Mouse (Mus musculus): ENCODE measurements at regions not wholly inside any gene's neighbourhood (a gene's known extent, or its start where the extent isn't known, plus 50 kb on each side); places are given as distances from the start of the nearest gene placed in this dataset.

DNA sequence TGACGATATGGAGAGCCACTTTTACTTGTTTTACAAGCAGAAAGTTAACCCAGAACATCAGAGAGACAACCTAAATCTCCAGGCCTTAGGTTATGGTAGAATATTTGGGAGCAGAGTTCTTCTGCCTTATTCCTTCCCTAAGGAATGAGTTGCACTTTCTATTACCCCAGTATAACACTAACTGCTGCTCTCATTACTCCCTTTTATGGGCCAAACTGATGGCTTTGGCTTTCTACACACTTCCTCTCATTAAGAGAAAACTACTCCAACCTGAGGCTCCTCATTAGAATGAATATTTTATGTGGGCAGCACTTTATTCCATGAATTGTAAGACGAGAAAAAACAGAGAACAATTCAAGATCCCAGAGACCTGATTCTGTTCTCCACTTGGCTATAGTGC is 289.0 kb upstream of the Tnc start:
- no peak overlapping the region for H3K4me3 ChIP-seq
- H3K27ac ChIP-seq, result no peak overlapping the region
- no peaks in the 10 kb centered on the region for H3K27me3 ChIP-seq (ENCODE audit: insufficient read depth, poor library complexity, severe bottlenecking)
- 67% methylated on average over 2 of the region's 2 CpGs for WGBS
- H3K36me3 ChIP-seq, result no peaks in the 10 kb centered on the region
- no peaks in the 10 kb centered on the region for H3K4me1 ChIP-seq
- no peaks in the 10 kb centered on the region for H3K9me3 ChIP-seq
- DNase-seq (ENCODE audit: low spot score), result no peak

DNA sequence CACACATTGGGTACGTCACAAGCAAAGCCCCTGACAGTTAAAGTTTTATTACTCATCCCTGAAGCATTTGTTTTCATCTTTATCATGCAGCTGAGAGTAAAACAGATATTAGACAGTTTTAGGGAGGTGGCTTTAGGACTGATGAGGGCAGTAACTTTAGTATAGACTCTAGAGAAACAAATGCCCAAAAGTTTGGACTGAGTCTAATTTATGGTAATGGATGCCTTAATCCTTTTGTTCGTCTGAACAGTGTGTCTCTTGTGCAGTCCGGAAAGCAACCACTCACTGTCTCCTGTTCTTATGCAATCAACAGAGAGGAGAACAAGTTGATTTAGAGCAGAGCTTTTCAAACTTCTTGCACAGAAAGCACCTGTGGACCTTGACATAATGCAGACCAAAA is 283.4 kb upstream of the Tnc start:
- DNase-seq (ENCODE audit: low spot score), result no peak
- Histone ChIP-seq H3K9me3 (no peaks in the 10 kb centered on the region), H3K4me3 (no peak overlapping the region), H3K4me1 (no peaks in the 10 kb centered on the region), H3K36me3 (no peaks in the 10 kb centered on the region), H3K27me3 (ENCODE audit: insufficient read depth, poor library complexity, severe bottlenecking) (no peaks in the 10 kb centered on the region), H3K27ac (no peak overlapping the region)
- 59% methylated on average over 3 of the region's 3 CpGs for WGBS

DNA sequence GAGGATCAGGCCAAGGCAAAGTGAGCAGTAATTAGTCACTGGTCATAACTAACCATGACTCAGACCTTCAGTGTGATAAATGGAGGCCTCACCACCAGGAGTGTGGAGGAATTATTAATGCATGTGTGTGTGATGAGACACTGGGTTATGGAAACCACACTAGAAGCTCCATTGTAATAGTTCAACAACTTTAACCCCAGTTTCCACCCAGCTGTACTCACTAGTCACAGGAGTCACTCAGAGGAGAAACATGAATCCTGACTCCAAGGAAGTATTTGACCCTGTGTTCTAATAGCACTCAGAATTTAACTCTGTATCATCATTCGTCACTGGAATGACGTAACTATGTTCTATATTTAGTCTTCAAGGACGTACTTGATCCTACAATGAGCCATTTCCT is 277.6 kb upstream of the Tnc start:
- DNase-seq (ENCODE audit: low spot score), result no peak
- Histone ChIP-seq H3K4me3 (no peak overlapping the region), H3K36me3 (no peaks in the 10 kb centered on the region), H3K9me3 (no peaks in the 10 kb centered on the region), H3K27ac (no peak overlapping the region), H3K27me3 (ENCODE audit: insufficient read depth, poor library complexity, severe bottlenecking) (no peaks in the 10 kb centered on the region), H3K4me1 (no peaks in the 10 kb centered on the region)
- 53% methylated on average over 3 of the region's 3 CpGs for WGBS

DNA sequence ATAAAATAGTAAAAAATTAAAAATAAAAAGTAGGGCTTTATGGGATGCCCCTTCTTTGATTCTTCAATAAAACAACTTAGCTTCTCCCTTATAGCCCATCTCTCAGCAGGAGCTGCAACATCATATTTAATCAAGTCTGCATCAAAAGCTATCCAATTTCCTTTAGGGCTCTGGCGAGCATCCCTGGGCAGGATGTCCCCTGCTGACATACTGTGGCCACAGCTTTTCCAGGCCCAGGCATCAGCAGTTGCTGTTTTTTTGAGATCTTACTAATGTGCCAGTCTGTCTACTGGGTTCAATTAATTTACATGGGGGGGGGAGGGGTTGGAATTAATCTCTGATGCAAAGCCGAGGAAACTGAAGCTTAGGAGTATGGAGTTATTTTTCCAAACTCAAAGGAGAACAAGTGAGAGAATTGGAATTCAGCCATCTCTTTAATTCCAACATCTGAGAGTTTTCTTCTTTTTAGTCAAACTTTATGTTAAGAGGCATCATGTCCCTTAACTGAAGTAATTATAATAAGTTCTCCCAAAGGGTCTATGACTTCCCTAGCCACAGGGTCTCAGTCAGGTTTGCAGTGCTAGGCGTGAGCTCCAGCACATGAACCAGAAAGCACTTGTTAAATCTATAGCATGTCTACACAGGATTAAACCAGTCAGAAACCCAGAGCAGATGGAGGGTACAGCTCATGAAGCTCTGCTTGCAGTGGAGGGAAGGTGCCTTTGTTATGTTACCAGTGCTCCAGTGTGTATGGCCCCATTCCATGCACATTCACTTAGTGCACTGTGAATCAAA is 269.9 kb upstream of the Tnc start:
- H3K36me3 ChIP-seq, result no peaks in the 10 kb centered on the region

DNA sequence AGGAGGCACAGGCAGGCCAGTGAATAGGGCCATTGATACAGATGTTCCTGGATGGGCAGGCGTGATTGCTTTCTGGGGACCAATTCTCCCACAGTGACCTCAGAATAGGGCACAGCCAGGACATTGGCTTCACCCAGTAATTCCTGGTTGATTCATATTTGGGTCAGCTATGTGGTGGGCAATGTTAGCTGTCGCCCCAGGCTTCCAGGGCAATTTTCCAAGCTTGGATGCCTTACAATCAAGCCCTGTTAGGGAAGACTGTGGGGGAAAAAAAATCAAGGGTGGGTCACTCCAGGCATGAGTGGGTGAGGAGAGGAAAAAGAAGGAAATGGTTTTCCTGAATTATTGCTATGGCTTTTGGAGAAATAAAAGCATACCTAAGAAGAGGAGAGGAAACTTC is 250.1 kb upstream of the Tnc start:
- no peaks in the 10 kb centered on the region for H3K36me3 ChIP-seq
- 84% methylated on average over 2 of the region's 2 CpGs for WGBS
- no peaks in the 10 kb centered on the region for H3K4me1 ChIP-seq
- no peak overlapping the region for H3K27ac ChIP-seq
- no peak for DNase-seq (ENCODE audit: low spot score)
- no peaks in the 10 kb centered on the region for H3K9me3 ChIP-seq
- no peak overlapping the region for H3K4me3 ChIP-seq
- H3K27me3 ChIP-seq (ENCODE audit: insufficient read depth, poor library complexity, severe bottlenecking), result no peaks in the 10 kb centered on the region

More for the DNA sequence above, 269.9 kb upstream of the Tnc start:
- H3K27ac ChIP-seq, result no peak overlapping the region
- no peaks in the 10 kb centered on the region for H3K9me3 ChIP-seq
- WGBS, result 75% methylated on average over 3 of the region's 3 CpGs
- no peaks in the 10 kb centered on the region for H3K4me1 ChIP-seq
- DNase-seq (ENCODE audit: low spot score), result no peak
- H3K27me3 ChIP-seq (ENCODE audit: insufficient read depth, poor library complexity, severe bottlenecking), result no peaks in the 10 kb centered on the region
- H3K4me3 ChIP-seq, result no peak overlapping the region

DNA sequence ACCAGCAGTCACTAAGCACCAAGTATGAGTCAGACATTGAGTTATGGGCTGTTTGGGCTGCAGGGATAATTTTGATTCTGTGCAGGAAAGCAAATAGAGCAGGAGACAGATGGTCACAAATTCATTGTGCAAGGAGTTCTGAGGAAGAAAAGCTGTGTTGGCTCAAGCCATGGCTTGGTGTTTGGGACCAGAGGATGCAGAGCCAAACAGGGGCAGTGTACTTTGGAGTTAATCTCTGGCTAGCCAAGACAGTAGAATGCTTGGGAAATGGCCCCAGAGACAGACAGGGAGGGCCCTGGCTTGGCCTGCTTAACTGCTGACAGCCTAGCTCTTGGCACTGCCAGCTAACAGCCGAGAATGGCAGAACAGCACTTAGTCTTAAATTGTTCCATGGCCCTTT is 235.7 kb upstream of the Tnc start:
- no peaks in the 10 kb centered on the region for H3K9me3 ChIP-seq
- no peak for DNase-seq (ENCODE audit: low spot score)
- H3K36me3 ChIP-seq, result no peaks in the 10 kb centered on the region
- WGBS, result 76% methylated on average over 1 of the region's 1 CpGs
- no peak overlapping the region for H3K4me3 ChIP-seq
- no peaks in the 10 kb centered on the region for H3K4me1 ChIP-seq
- no peaks in the 10 kb centered on the region for H3K27me3 ChIP-seq (ENCODE audit: insufficient read depth, poor library complexity, severe bottlenecking)
- no peak overlapping the region for H3K27ac ChIP-seq

DNA sequence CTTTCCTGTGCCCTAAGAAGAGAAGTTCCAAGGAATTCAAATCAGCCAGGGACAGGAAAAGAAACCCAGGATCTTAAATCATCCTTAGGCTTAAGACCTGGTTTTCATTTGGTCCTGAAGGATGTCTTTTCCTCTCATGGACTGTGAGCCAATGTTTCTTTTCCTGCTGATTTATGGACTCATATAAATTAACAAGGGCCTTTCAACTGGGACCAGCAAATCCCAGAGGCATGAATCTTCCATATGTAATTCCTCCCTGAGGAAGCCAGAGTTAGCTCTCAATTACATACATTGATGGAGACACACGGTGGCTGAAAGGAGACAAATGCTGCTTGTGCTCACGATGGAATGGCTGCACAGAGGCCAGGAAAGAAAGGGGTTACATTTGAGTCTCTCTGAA is 230.2 kb upstream of the Tnc start:
- no peaks in the 10 kb centered on the region for H3K36me3 ChIP-seq
- no peak for DNase-seq (ENCODE audit: low spot score)

DNA sequence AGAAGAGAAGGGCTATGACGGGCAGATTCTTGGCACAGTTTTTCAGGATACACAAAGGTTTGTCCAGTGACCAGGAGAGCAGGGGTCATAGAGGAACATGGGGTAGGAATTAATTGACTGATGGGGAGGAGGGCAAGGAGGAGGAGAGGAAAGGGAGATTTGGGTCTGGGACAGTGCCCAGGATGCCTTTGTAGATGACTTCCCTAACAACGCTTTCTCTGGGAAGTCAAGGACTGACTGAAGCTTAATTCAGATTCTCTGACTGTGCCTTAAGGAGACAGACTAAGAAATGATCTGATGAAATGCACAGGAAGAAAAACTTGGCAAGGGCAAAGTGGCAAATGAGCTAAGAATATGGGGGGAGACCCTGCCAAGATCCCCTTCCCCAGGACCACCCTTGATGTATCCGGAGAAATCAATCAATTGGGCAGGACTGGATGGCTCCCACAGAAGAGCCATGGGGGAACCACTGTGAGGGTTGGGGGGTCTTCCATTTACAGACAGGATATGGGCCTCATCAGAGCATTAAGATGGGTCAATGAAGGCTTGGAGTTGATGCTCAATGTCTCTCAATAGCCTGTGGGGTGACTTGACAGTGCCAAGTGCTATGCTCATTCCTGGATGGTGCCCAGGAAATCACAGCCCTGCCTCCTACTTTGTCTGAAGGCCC is 227.6 kb upstream of the Tnc start:
- Histone ChIP-seq H3K4me3 (no peak overlapping the region), H3K27ac (no peak overlapping the region), H3K27me3 (ENCODE audit: insufficient read depth, poor library complexity, severe bottlenecking) (no peaks in the 10 kb centered on the region), H3K9me3 (no peaks in the 10 kb centered on the region), H3K36me3 (no peaks in the 10 kb centered on the region), H3K4me1 (no peaks in the 10 kb centered on the region)
- no peak for DNase-seq (ENCODE audit: low spot score)
- 85% methylated on average over 3 of the region's 3 CpGs for WGBS

More for the DNA sequence above, 230.2 kb upstream of the Tnc start:
- Histone ChIP-seq H3K9me3 (no peaks in the 10 kb centered on the region), H3K4me3 (no peak overlapping the region), H3K27me3 (ENCODE audit: insufficient read depth, poor library complexity, severe bottlenecking) (no peaks in the 10 kb centered on the region), H3K27ac (no peak overlapping the region), H3K4me1 (no peaks in the 10 kb centered on the region)
- 72% methylated on average over 2 of the region's 2 CpGs for WGBS

DNA sequence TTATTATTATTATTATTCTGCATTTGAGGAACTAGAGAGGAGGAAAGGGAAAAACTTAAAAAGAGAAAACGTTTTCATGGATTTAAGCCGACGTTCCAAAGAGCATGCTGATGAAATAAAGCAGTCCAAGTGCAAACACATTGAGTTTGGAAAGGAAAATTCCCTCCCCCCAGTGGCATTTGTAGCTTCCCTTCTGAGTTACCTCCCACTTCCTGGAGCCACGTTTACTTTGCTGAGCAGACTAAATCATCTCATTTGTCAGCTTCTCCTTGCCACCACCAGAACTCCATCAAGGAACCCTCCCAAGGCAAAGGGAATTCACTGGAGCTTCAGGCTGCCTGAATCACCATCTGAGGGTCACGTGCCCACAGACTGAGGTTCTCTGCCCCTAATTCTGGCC is 223.0 kb upstream of the Tnc start:
- Histone ChIP-seq H3K4me3 (no peak overlapping the region), H3K36me3 (no peaks in the 10 kb centered on the region), H3K27me3 (ENCODE audit: insufficient read depth, poor library complexity, severe bottlenecking) (no peaks in the 10 kb centered on the region), H3K27ac (no peak overlapping the region), H3K4me1 (no peaks in the 10 kb centered on the region), H3K9me3 (no peaks in the 10 kb centered on the region)
- 46% methylated on average over 5 of the region's 5 CpGs for WGBS
- DNase-seq (ENCODE audit: low spot score), result no peak

DNA sequence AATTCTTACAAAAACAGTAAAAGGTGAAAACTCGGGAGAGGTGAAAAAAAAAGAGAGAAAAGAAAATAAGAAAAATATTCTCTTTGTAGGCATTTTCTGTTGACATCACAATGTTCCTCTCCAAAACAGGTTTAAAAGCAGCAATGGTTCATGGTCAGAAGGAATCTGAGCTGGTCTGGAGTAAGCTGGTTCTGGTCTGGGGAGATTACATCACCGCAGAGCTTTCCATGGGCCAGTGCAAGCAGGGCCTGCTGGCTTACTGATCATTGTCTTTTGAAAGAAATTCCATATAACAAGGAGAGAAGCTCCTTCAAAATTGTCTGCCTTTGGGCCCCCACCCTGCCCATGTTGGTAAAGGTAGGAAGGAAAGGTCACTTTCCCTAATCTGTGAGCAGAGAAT is 222.3 kb upstream of the Tnc start:
- no peak overlapping the region for H3K4me3 ChIP-seq
- WGBS, result 67% methylated on average over 2 of the region's 2 CpGs
- H3K27me3 ChIP-seq (ENCODE audit: insufficient read depth, poor library complexity, severe bottlenecking), result no peaks in the 10 kb centered on the region
- no peak for DNase-seq (ENCODE audit: low spot score)
- H3K9me3 ChIP-seq, result no peaks in the 10 kb centered on the region
- no peak overlapping the region for H3K27ac ChIP-seq
- no peaks in the 10 kb centered on the region for H3K4me1 ChIP-seq
- H3K36me3 ChIP-seq, result no peaks in the 10 kb centered on the region

DNA sequence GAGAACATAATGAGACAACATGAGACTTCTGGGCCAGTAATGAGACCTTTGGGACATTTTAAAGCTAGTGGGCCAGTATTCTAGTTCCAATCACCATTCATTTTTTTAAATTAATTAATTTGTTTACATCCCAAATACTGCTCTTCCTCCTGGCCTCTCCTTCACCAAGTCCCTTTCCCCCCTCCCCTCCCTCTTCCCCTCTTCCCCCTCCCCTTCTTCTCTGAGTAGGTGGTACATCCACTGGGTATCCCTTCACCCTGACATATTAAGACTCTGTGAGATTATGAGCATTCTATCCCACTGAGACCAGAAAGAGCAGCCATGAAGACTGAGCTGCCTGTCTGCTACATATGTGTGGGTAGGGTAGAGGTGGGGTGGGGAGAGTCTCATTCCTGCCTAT is 213.7 kb upstream of the Tnc start:
- Histone ChIP-seq H3K36me3 (no peaks in the 10 kb centered on the region), H3K27me3 (ENCODE audit: insufficient read depth, poor library complexity, severe bottlenecking) (no peaks in the 10 kb centered on the region), H3K4me1 (no peaks in the 10 kb centered on the region), H3K27ac (no peak overlapping the region), H3K4me3 (no peak overlapping the region), H3K9me3 (no peaks in the 10 kb centered on the region)
- no peak for DNase-seq (ENCODE audit: low spot score)

DNA sequence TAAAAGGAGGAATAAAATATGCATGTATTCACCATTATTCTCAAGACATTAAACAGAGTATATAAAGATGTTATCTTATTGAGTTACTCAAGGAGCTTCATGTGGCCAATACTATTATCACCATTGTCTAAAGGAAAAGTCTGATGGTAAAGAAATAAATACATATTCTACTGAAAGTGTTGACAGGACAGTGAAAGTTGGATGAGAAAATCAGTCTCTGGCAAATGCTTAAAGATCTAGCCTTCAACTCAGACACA is 213.3 kb upstream of the Tnc start:
- no peak overlapping the region for H3K27ac ChIP-seq
- H3K27me3 ChIP-seq (ENCODE audit: insufficient read depth, poor library complexity, severe bottlenecking), result no peaks in the 10 kb centered on the region
- no peaks in the 10 kb centered on the region for H3K36me3 ChIP-seq
- no peak overlapping the region for H3K4me3 ChIP-seq
- DNase-seq (ENCODE audit: low spot score), result no peak
- H3K4me1 ChIP-seq, result no peaks in the 10 kb centered on the region
- no peaks in the 10 kb centered on the region for H3K9me3 ChIP-seq

DNA sequence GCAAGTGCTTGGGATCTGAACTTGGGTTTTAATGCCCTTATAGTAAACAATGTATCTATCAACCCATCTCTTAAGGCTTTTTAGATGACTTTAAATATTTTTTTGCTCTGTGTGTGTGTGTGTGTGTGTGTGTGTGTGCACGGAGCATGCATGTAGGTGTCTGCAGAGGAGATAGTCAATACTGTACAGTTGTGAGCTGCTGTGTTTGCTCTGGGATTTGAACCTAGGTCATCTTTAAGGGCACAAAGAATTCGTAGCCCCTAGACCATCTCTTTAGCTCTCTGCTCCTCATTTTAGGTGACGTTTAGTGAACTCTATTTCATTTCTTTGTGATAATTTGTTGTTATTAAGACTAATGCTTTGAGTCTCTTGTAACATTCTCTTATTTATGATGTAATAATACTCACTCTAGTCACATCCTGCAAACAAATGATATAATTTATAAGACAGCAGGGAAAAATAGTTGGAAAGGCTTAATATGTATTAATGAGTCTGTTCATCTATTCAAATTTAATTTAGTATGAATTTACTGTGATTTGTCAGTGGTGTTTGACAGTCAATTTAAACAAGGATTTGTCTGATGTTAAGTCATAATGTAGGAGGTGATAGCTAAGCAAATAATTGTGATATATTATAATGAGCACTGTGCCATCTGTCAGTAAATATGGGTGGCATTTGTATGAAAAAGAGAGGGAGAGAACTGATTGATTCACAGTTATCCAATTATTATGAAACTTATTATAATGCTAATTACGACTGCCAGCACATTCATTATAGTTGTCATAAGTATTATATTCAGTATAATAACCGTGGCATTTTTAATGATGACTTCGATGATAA is 212.8 kb upstream of the Tnc start:
- Histone ChIP-seq H3K36me3 (no peaks in the 10 kb centered on the region), H3K4me1 (no peaks in the 10 kb centered on the region), H3K27ac (no peak overlapping the region), H3K4me3 (no peak overlapping the region), H3K9me3 (no peaks in the 10 kb centered on the region), H3K27me3 (ENCODE audit: insufficient read depth, poor library complexity, severe bottlenecking) (no peaks in the 10 kb centered on the region)
- 77% methylated on average over 6 of the region's 6 CpGs for WGBS
- DNase-seq (ENCODE audit: low spot score), result no peak
